Mouse (Mus musculus) spleen, adult 2 months (tissue): ENCODE data around the gene Phykpl. TPM values are rescaled to one million over a fixed set of nuclear protein-coding genes. Genes with fewer than 3 reads are reported as not detected.

Experiments used
- DNase-seq, 2 experiments: peaks; one replicate each; pipeline versions ENCODE4 v3.0.0 to v3.0.0-alpha.2; 2012 to 2021; ENCODE audit warnings: low spot score in 2 of 2, low read depth in 1 of 2
- H3K27ac ChIP-seq: fragments of 200-500 bp; 2 replicates; pipeline ENCODE4 v1.5.1; 2012; ENCODE audit warnings: low read length, inconsistent platforms; ENCODE audit not compliant: insufficient read depth
- H3K27me3 ChIP-seq: fragments of 200-500 bp; 2 replicates; pipeline ENCODE4 v1.6.1; 2012; ENCODE audit warnings: mild to moderate bottlenecking, moderate library complexity, low read length, inconsistent platforms; ENCODE audit not compliant: control insufficient read depth, insufficient read depth
- H3K36me3 ChIP-seq: fragments of 200-500 bp; 2 replicates; pipeline ENCODE4 v1.6.1; 2012; ENCODE audit warnings: mild to moderate bottlenecking, low read length, inconsistent platforms; ENCODE audit not compliant: control insufficient read depth, insufficient read depth
- H3K4me1 ChIP-seq: fragments of 200-500 bp; 2 replicates; pipeline ENCODE4 v1.6.1; 2011; ENCODE audit warnings: inconsistent platforms; ENCODE audit not compliant: control insufficient read depth, insufficient read depth, insufficient read length
- H3K4me3 ChIP-seq: fragments of 200-500 bp; 2 replicates; pipeline ENCODE4 v1.5.1; 2011; ENCODE audit warnings: mild to moderate bottlenecking, inconsistent platforms; ENCODE audit not compliant: insufficient read depth, insufficient read length; ENCODE audit errors: extremely low read depth
- CTCF ChIP-seq: fragments of 200-500 bp; IDR thresholded peaks from 2 replicates; pipeline ENCODE4 v1.5.1; 2011; ENCODE audit warnings: mild to moderate bottlenecking, inconsistent platforms; ENCODE audit not compliant: insufficient read depth, insufficient read length, insufficient replicate concordance; ENCODE audit errors: extremely low read depth
- POLR2A ChIP-seq: fragments of 200-500 bp; IDR thresholded peaks from 2 replicates; pipeline ENCODE4 v1.6.1; 2011; ENCODE audit warnings: low read depth, low read length, inconsistent platforms
- WGBS: fragments of 180-500 bp; shearing (Covaris S2); methylation state at CpG from one replicate; pipeline ENCODE4 v1.1.7; 2018; 5-methylcytosine and 5-hydroxymethylcytosine counted together
- polyA plus RNA-seq: library from polyadenylated mRNA; depleted of rRNA; stranded (reverse); fragments of >200 nt; gene quantifications from 2 replicates; pipeline ENCODE4 v1.2.3, GENCODE M21; 2012; rRNA removed

The Phykpl gene
- polyA plus RNA-seq = 13.2 and 20.5 TPM in 2 replicates

- under 1% methylated on average over 59 of the region's 59 CpGs for WGBS
- peak; percentile 87 to 94 for DNase-seq
- Histone ChIP-seq H3K36me3 (peaks cover 4% of the 10 kb centered on the region; the same call in 1 of the 2 replicates), H3K4me1 (peaks cover 6% of the 10 kb centered on the region), H3K4me3 (peak within 1 kb of the TSS; percentile 76), H3K27ac (peak within 1 kb of the TSS; percentile 96), H3K27me3 (no peaks in the 10 kb centered on the region)
- TF ChIP-seq POLR2A (peak; percentile 95; the same call in 1 of the 2 replicates), CTCF (no peak)
These were observed at the start of gene Phykpl for GRCm38 (mm10) chr11:51584431-51585248. TSS of gene Phykpl (plus strand) at chr11:51584757.

- DNase-seq = no peak
- TF ChIP-seq CTCF (no peak), POLR2A (no peak)
- Histone ChIP-seq H3K27ac (no peak overlapping the region), H3K4me3 (no peak overlapping the region), H3K36me3 (no peaks in the 10 kb centered on the region), H3K4me1 (no peaks in the 10 kb centered on the region), H3K27me3 (no peaks in the 10 kb centered on the region)
- 86% methylated on average over 7 of the region's 7 CpGs for WGBS
These were observed 46.2 kb upstream of the Phykpl start for GRCm38 (mm10) chr11:51538388-51538787.

- H3K4me1 ChIP-seq = no peaks in the 10 kb centered on the region
- H3K27ac ChIP-seq = no peak overlapping the region
- TF ChIP-seq CTCF (no peak), POLR2A (no peak)
- H3K4me3 ChIP-seq = no peak overlapping the region
- WGBS = 53% methylated on average over 13 of the region's 13 CpGs
- DNase-seq = no peak
- no peaks in the 10 kb centered on the region for H3K27me3 ChIP-seq
- no peaks in the 10 kb centered on the region for H3K36me3 ChIP-seq
These were observed 45.4 kb upstream of the Phykpl start for GRCm38 (mm10) chr11:51538919-51539758.

DNA sequence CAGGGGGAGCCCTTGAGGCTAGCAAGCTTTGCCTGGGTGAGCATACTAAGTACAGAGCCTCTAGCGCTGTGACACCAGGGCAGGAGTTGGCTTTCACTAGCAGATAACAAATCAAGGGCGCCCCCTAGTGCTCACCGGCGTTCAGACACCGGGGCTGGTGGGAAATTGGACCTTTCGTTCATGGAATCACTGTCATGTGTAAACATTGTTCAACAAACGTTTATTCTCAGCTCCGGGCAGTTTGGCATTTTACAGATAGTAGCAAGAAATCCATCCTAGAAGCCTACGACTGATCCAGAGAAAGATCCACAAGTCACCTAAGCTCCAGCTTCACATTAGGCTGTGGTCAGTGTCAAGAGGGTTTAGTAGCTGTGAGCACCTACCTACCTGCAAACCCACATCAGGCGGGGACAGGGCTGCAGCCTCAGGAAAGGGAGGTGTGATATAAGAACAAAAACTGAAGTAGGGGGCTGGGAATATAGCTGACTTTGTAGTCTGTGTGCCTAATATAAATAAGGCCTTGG lies 44.7 kb upstream of the Phykpl start:
- no peak overlapping the region for H3K4me3 ChIP-seq
- H3K27ac ChIP-seq = no peak overlapping the region
- no peaks in the 10 kb centered on the region for H3K27me3 ChIP-seq
- H3K36me3 ChIP-seq = no peaks in the 10 kb centered on the region
- H3K4me1 ChIP-seq = no peaks in the 10 kb centered on the region
- TF ChIP-seq POLR2A (no peak), CTCF (peak; percentile 79; the same call in 1 of the 2 replicates)
- peak; percentile 91 to 92 for DNase-seq
- WGBS = 15% methylated on average over 10 of the region's 10 CpGs

DNA sequence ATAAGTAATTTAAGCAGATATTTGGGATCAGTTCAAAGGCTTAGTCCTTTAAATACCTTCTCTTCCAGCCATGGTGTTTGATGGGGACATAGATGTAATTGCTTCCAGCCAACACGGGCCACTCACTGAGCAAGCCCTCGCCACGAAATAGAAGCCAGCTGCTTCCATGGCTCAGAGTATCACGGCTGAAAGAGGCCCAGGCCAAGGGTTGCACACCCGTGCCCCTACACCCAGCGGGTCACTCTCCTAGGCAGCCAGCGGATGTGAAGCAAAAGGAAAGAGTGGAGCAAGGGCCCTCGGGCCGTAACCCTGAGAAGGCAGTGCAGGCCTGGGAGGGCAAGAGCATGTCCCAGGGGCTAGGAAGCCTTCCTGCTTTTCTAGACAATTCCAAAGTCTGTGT lies 42.1 kb upstream of the Phykpl start:
- DNase-seq = no peak
- TF ChIP-seq POLR2A (no peak), CTCF (no peak)
- Histone ChIP-seq H3K4me3 (no peak overlapping the region), H3K36me3 (no peaks in the 10 kb centered on the region), H3K27ac (no peak overlapping the region), H3K27me3 (no peaks in the 10 kb centered on the region), H3K4me1 (no peaks in the 10 kb centered on the region)
- 81% methylated on average over 9 of the region's 9 CpGs for WGBS

DNA sequence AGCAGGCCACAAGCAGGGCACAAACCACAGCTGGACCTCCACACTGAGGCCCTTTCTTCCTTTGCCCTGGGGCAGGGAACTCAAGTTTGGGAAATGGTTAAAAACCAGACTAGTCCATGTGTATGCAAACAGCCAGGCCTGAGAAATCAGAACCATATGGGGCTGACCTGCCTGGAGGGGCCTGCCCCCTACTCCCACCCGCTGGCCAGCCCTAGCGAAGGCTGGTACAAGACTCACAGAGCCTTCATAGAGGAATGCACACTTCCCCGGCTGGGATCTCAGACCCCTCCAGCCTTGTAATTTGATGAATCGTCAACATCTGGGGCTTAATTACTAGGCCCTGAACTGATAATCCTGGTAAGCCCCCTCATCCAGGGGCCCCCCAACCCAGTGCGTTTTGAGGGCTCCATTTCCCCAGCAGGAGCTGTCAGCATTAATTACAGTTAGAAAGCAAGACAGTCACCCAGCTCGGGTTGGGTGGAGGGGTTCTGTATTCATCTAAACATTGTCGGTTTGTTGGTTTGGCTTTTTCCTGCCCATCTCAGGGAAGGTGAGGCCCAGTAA lies 41.0 kb upstream of the Phykpl start:
- no peak overlapping the region for H3K4me3 ChIP-seq
- H3K27me3 ChIP-seq = no peaks in the 10 kb centered on the region
- H3K4me1 ChIP-seq = no peaks in the 10 kb centered on the region
- DNase-seq = no peak
- H3K36me3 ChIP-seq = no peaks in the 10 kb centered on the region
- WGBS = 86% methylated on average over 7 of the region's 7 CpGs
- H3K27ac ChIP-seq = no peak overlapping the region
- TF ChIP-seq CTCF = no peak
- no peak for TF ChIP-seq POLR2A
